Mouse (Mus musculus) cerebellum, adult 2 months (tissue): Measurements from ENCODE around the gene Adra1b. TPM values are rescaled to one million over a fixed set of nuclear protein-coding genes. Genes with fewer than 3 reads are reported as not detected.

Experiments
- DNase-seq, 2 experiments: peaks; one replicate each; pipeline ENCODE4 v3.0.0; 2021
- H3K27ac ChIP-seq: fragments of 200-500 bp; 2 replicates; pipeline ENCODE4 v1.5.1; 2012; ENCODE audit warnings: low read length, control low read depth, inconsistent platforms; ENCODE audit not compliant: insufficient read depth
- H3K27me3 ChIP-seq: fragments of 200-500 bp; 2 replicates; pipeline ENCODE4 v1.6.1; 2012; ENCODE audit warnings: inconsistent platforms, mild to moderate bottlenecking, low read length, moderate library complexity; ENCODE audit not compliant: control insufficient read depth, insufficient read depth
- H3K4me1 ChIP-seq: fragments of 200-500 bp; 2 replicates; pipeline ENCODE4 v1.6.1; 2011; ENCODE audit warnings: low read length; ENCODE audit not compliant: control insufficient read depth, insufficient read depth
- H3K4me3 ChIP-seq: fragments of 200-500 bp; replicated peaks from 2 replicates; pipeline ENCODE3; 2011; ENCODE audit warnings: mild to moderate bottlenecking, low read depth, low read length, control low read depth; ENCODE audit not compliant: insufficient read depth
- CTCF ChIP-seq: fragments of 200-500 bp; IDR thresholded peaks from 2 replicates; pipeline ENCODE4 v1.5.1; 2011; ENCODE audit warnings: low read depth, mild to moderate bottlenecking, control low read depth, low read length, moderate library complexity, borderline replicate concordance; ENCODE audit not compliant: insufficient read depth
- POLR2A ChIP-seq: fragments of 200-500 bp; IDR thresholded peaks from 2 replicates; pipeline ENCODE4 v1.6.1; 2011; ENCODE audit warnings: low read length, control low read depth, borderline replicate concordance; ENCODE audit not compliant: insufficient read depth
- WGBS: fragments of 180-500 bp; shearing (Covaris S2); methylation state at CpG from one replicate; pipeline ENCODE4 v1.1.7; 2018; 5-methylcytosine and 5-hydroxymethylcytosine counted together
- polyA plus RNA-seq: library from polyadenylated mRNA; depleted of rRNA; stranded (reverse); fragments of >200 nt; gene quantifications from 2 replicates; pipeline ENCODE4 v1.2.3, GENCODE M21; 2012

Gene Adra1b
- polyA plus RNA-seq, 1 experiment, result 10.4 TPM

DNA sequence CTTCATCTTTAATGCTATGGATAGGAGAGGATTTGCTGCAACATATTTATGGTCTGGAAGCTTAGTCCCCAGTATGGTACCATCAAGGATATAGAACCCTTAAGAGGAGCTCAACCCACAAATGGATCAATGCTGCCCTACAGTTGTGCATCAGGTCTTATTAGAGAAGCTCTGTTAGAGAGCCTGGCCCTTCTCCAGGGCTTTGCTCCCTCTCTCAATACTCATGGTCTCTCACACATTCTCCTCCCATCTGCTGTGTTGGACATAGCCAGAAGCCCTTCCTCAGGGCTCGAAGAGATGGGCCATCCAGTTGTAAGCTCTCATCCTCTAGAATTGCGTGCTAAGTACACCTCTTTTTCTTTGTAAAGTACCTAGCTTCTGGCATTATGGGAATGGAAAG, 29.2 kb upstream of the Adra1b start:
- no peak for TF ChIP-seq CTCF
- no peak for TF ChIP-seq POLR2A
- Histone ChIP-seq H3K4me3 (no peak overlapping the region), H3K27ac (no peak overlapping the region), H3K4me1 (peaks cover 11% of the 10 kb centered on the region), H3K27me3 (no peaks in the 10 kb centered on the region)
- 76% methylated on average over 2 of the region's 2 CpGs for WGBS
- DNase-seq, result peak in 1 of 2 experiments; percentile 17

DNA sequence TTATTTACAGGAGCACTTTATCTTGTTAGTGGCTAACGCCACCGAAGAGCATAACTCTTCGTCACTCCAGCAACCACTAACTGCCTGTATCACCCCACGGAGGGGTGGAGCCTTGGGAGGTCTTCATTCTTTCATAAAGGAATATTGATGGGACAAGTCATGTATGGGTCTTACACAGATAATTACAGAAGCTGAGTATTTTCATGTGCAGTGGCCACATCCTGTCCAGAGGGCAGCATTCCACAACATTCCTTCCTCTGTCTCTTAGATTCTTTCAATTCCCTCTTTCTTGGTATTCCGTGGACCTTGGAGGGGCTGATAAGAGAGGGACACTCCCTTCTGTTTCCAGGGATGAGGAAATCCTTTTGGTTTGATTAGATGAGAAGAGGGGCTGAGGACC, 28.7 kb upstream of the Adra1b start:
- Histone ChIP-seq H3K4me3 (no peak overlapping the region), H3K4me1 (peaks cover 11% of the 10 kb centered on the region), H3K27ac (no peak overlapping the region), H3K27me3 (no peaks in the 10 kb centered on the region)
- 83% methylated on average over 5 of the region's 5 CpGs for WGBS
- no peak for DNase-seq
- no peak for TF ChIP-seq CTCF
- no peak for TF ChIP-seq POLR2A

DNA sequence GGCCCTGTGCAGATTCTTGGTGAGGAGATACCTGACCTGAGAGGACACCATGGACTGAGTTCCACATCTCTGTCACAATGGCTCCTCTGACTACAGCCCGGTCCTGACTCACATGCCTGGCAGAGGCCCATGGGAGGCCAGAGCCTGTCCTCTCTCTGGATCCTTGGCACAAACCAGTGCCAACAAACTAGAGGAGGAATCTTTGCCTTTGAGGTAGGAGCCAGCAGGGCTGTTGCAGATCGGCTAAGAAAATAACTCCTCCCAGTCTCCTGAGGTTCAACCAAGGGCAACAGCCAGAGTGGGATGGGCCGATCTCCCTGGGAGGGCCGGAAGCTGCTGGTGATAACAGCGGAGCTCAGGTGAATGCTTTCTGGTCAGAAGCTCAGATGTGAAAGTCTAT, 28.2 kb upstream of the Adra1b start:
- Histone ChIP-seq H3K4me3 (no peak overlapping the region), H3K4me1 (peaks cover 11% of the 10 kb centered on the region), H3K27ac (no peak overlapping the region), H3K27me3 (no peaks in the 10 kb centered on the region)
- peak; percentile 32 to 70 for DNase-seq
- no peak for TF ChIP-seq CTCF
- TF ChIP-seq POLR2A, result no peak
- 21% methylated on average over 5 of the region's 5 CpGs for WGBS

DNA sequence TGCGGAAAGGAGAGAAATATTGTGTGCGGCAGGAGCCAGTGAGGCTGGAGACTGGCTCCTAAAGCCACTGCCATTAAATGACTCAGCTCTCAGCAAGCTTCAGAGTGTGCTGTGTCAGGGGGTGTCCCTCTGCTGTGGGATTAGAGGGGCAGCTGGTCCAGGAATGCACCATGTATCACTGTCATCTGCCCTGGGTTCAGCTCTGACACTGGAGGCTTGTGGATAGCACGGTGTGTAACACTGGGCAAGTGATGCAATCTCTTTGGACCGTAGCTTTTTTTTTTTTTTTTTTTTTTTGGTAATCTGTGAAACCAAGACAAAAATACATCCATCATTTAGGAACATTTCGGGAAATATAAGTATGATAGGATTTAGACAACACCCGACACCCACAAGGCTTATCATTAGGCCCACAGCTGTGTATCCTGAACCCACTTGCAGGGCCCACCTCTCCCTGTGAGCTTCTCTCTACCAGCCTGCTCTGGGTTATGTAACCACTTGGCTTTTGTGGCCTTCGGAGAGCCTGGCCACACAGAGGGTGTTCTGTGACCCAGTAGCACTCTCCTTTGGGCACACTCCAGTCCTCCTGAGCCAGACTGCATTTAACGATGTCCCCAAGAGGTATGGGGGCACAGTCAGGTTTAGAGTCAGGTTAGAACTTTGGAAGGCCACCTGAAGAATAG, 26.3 kb upstream of the Adra1b start:
- Histone ChIP-seq H3K27ac (no peak overlapping the region), H3K27me3 (no peaks in the 10 kb centered on the region), H3K4me3 (no peak overlapping the region), H3K4me1 (peaks cover 6% of the 10 kb centered on the region; the same call in 1 of the 2 replicates)
- WGBS, result 58% methylated on average over 8 of the region's 8 CpGs
- DNase-seq, result peak; percentile 28 to 49
- TF ChIP-seq CTCF, result no peak
- no peak for TF ChIP-seq POLR2A

DNA sequence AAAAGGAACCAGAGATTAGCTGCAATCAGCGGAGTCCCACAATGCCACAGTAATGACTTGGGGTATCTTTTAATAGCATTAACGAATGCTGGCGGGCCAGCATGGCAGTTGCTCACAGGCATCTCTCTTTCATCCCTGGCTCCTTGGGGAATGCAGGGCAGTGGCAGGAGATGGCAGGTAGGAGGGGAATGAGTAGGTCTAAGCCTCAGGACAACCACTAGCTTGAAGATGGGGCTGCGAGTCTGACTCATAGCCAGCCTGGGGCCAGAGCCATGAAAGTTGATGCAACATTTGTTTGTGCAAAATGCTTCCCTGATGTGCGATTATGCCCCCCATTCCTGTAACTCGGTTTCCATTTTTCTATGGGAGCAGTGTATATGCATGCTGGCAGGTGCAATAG, 25.2 kb upstream of the Adra1b start:
- H3K27me3 ChIP-seq, result no peaks in the 10 kb centered on the region
- DNase-seq, result no peak
- H3K4me1 ChIP-seq, result peaks cover 6% of the 10 kb centered on the region; the same call in 1 of the 2 replicates
- H3K27ac ChIP-seq, result no peak overlapping the region
- no peak overlapping the region for H3K4me3 ChIP-seq
- TF ChIP-seq CTCF, result no peak
- TF ChIP-seq POLR2A, result no peak
- WGBS, result 80% methylated on average over 6 of the region's 6 CpGs

DNA sequence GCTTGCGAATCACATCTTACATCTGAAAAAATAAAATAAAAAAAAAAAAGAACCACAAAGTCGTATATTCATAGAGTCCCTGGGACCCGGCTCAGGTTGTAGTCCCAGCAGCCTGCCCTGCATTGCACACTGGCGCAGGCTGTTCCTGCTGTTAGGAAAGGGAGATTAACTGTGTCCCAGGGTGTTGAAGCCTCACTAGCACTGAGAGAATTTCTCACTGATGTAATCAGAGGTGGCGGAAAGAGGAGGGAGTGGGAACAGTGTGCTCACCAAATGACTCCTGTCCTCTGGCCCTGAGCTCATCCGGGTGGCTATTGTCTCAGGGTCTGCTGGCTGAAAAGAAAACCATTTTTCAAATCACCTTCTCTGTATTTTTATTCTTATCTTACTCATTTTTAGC, 24.6 kb upstream of the Adra1b start:
- no peak for DNase-seq
- 75% methylated on average over 6 of the region's 6 CpGs for WGBS
- no peak overlapping the region for H3K4me3 ChIP-seq
- peaks cover 6% of the 10 kb centered on the region; the same call in 1 of the 2 replicates for H3K4me1 ChIP-seq
- no peak overlapping the region for H3K27ac ChIP-seq
- H3K27me3 ChIP-seq, result no peaks in the 10 kb centered on the region
- no peak for TF ChIP-seq CTCF
- TF ChIP-seq POLR2A, result no peak

DNA sequence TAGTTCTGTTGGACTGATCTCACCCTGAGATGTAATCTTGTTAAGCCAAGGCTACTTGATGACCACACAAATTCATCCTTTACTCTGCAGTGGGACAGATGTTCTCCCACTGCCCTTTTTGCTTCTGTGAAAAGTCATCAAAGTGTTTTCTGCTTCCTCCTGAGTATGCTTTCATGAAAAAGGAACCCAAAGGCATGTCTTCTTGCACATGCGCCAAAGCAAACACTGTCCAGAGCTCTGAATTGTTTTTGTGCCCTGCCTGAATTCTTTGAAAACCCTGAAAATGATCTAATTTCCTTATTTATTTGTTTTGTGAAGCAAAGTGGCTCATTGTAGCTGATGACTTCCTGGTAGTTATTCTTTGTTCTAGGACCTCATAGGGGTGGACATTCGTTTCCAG, 20.7 kb upstream of the Adra1b start:
- 94% methylated on average over 2 of the region's 2 CpGs for WGBS

DNA sequence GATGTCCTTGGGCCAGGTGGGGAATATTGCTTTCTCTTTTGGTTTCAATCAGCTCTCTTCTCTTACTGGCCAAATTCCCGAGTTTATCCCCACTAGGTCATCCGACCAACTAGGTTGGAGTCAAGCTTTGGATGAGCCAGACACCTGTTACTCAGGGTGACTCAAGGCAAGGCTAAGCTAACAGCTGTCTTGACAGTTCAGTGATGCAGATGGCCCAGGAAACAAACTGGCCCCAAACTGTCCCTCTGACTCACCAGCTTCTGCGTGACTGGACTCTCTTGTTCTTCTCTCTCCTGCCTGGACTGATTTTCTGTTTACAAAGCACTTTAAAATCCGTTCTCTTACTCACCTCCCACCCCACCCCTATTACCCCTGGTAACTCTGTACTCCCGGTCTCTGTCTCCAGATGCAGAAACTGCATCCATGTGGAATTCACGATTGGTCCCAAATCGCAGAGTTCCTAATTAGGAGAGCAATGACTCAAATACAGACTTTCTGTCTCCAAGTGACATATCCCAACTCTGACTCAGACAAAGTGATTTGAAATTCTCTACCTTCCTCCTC, 18.6 kb upstream of the Adra1b start:
- Histone ChIP-seq H3K27ac (no peak overlapping the region), H3K4me3 (no peak overlapping the region), H3K27me3 (no peaks in the 10 kb centered on the region), H3K4me1 (no peaks in the 10 kb centered on the region)
- no peak for DNase-seq
- WGBS, result 60% methylated on average over 7 of the region's 7 CpGs
- no peak for TF ChIP-seq POLR2A
- TF ChIP-seq CTCF, result no peak

More for the DNA sequence above, 20.7 kb upstream of the Adra1b start:
- no peaks in the 10 kb centered on the region for H3K4me1 ChIP-seq
- H3K27ac ChIP-seq, result no peak overlapping the region
- no peak overlapping the region for H3K4me3 ChIP-seq
- DNase-seq, result no peak
- H3K27me3 ChIP-seq, result no peaks in the 10 kb centered on the region
- TF ChIP-seq CTCF (no peak), POLR2A (no peak)
